ENCODE assay signal across 23 mouse cellular contexts in the genomic region with DNA sequence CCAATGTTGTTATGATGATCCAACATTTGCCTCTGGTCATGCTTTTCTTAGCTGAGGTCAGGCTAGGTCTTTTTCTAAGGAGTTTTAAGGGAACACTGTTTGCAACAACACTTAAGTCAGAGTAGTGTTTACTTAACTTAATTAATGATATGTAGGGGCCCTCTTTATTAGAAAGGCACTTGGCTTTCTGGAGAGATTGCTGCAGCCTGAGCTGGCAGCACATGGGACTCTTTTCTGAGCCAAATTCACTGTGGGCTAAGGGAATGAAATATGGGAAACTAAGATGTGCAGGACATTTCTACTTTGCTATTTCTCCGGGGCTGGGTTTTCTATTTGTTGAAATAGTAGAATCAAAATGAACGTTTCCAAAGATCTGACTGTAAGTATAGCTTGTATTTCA.
DNase-seq lines count a peak whose midpoint lies in the region; ATAC-seq and TF ChIP-seq lines count a peak whose summit lies in the region.
"Had no signal": no experiment of that assay in that cellular context is flagged by ENCODE, and none has a peak within 500 bp of the region (broad histone marks: within the 10 kb centered on the region; RNA-seq: fewer than 3 reads in every experiment).

No protein-coding gene starts in this region.

- peak; percentile 40; the same call in 1 of the 2 replicates for ATAC-seq in stomach, embryonic 16.5 days (ENCODE audit: insufficient read depth, low FRiP score)
- ATAC-seq: forebrain, embryonic 13.5 days had no signal

- no peaks in the 10 kb centered on the region for H3K36me3 ChIP-seq in stomach, embryonic 16.5 days (ENCODE audit: control insufficient read depth, insufficient read depth, low read length)
- H3K36me3 ChIP-seq: liver, embryonic 15.5 days; stomach, embryonic 15.5 days had no signal

- no peak for TF ChIP-seq CTCF in layer of hippocampus, adult 2 months (conservative IDR thresholded peaks at IDR 0.05)

- WGBS in stomach, embryonic 16.5 days: 45% methylated on average over 2 of the region's 2 CpGs

- H3K4me2 ChIP-seq in stomach, embryonic 16.5 days (ENCODE audit: low read depth, low read length): no peak overlapping the region
- H3K4me2 ChIP-seq: embryonic facial prominence, embryonic 13.5 days; forebrain, embryonic 13.5 days; liver, embryonic 15.5 days; stomach, embryonic 15.5 days had no signal

- peak overlapping the region; percentile 47 for H3K27ac ChIP-seq in layer of hippocampus, adult 2 months
- H3K27ac ChIP-seq in stomach, embryonic 16.5 days (ENCODE audit: low read length): no peak overlapping the region
- H3K27ac ChIP-seq: embryonic facial prominence, embryonic 13.5 days; forebrain, embryonic 13.5 days; heart, embryonic 10.5 days; liver, embryonic 15.5 days; macrophage had no signal

- H3K27me3 ChIP-seq in stomach, embryonic 16.5 days (ENCODE audit: control insufficient read depth, insufficient read depth, low read length): no peaks in the 10 kb centered on the region
- H3K27me3 ChIP-seq: embryonic facial prominence, embryonic 13.5 days; forebrain, embryonic 13.5 days; liver, embryonic 15.5 days; stomach, embryonic 15.5 days had no signal

- no peak overlapping the region for H3K9ac ChIP-seq in stomach, embryonic 16.5 days (ENCODE audit: low read length)
- H3K9ac ChIP-seq: embryonic facial prominence, embryonic 13.5 days; forebrain, embryonic 13.5 days; liver, embryonic 15.5 days; stomach, embryonic 15.5 days had no signal

- peak; percentile 50 to 68 for DNase-seq in cerebellum, postnatal 10 days
- no peak for DNase-seq in cerebellum, adult 9-11 months
- DNase-seq in layer of hippocampus, adult 2 months (ENCODE audit: low spot score in 2 of 2): no peak
- DNase-seq in layer of hippocampus, postnatal 10 days (ENCODE audit: low spot score in 2 of 2): no peak
- peak; percentile 8 for DNase-seq in lung, postnatal 36 days
- DNase-seq in lung, postnatal 4 days: no peak
- no peak for DNase-seq in spleen, postnatal 4 days (ENCODE audit: low spot score in 2 of 2)
- DNase-seq: adrenal gland, postnatal 25 days; cerebellum, postnatal 25 days; embryo, embryonic 11 days; gastrocnemius, postnatal 10 days; kidney, adult 8-10 months; kidney, postnatal 14 days; layer of hippocampus, postnatal 36 days; liver had no signal

- H3K4me3 ChIP-seq in layer of hippocampus, adult 2 months: no peak overlapping the region
- no peak overlapping the region for H3K4me3 ChIP-seq in stomach, embryonic 16.5 days (replicated peaks; ENCODE audit: low read length)
- H3K4me3 ChIP-seq: embryonic facial prominence, embryonic 13.5 days; erythroblast, embryonic 14.5 days; forebrain, embryonic 13.5 days; heart, embryonic 10.5 days; liver, embryonic 15.5 days; stomach, embryonic 15.5 days had no signal

- peaks cover 7% of the 10 kb centered on the region for H3K4me1 ChIP-seq in stomach, embryonic 16.5 days (ENCODE audit: control insufficient read depth, insufficient read depth, low read length)
- H3K4me1 ChIP-seq: embryonic facial prominence, embryonic 13.5 days; liver, embryonic 15.5 days; stomach, embryonic 15.5 days had no signal

- no peaks in the 10 kb centered on the region for H3K9me3 ChIP-seq in stomach, embryonic 16.5 days (replicated peaks; ENCODE audit: control insufficient read depth, low read length)
- H3K9me3 ChIP-seq: embryonic facial prominence, embryonic 13.5 days; forebrain, embryonic 13.5 days; heart, embryonic 10.5 days; liver, embryonic 15.5 days; stomach, embryonic 15.5 days had no signal

Comparison
In these comparisons a context has a peak if more than half of its experiments do, and no peak if none do; other contexts are left out.
1. DNase-seq: peak in cerebellum, postnatal 10 days (2 of 2) and lung, postnatal 36 days (single experiment); none in cerebellum, adult 9-11 months (single experiment), layer of hippocampus, adult 2 months (0 of 2), layer of hippocampus, postnatal 10 days (0 of 2), lung, postnatal 4 days (0 of 2) and spleen, postnatal 4 days (0 of 2).